Mouse (Mus musculus) CD4-positive, CD25-positive, alpha-beta regulatory T cell, adult 4 months (primary cell): ENCODE results near the gene Syn3. TPM values are rescaled to one million over a fixed set of nuclear protein-coding genes. Genes with fewer than 3 reads are reported as not detected.
"Not testable (repeated sequence)": the region's sequence is repeated elsewhere in the genome, so short reads cannot be mapped to it uniquely, and the experiment has no call there.

Experiments used
- ATAC-seq: one replicate; pipeline ENCODE4 v1.8.0; 2017
- polyA plus RNA-seq, 2 experiments: library from polyadenylated mRNA; unstranded; fragments of 100-300 nt; shearing (Covaris generic); gene quantifications; one replicate each; pipeline ENCODE4 v1.2.1; 2017

The Syn3 gene
- polyA plus RNA-seq, 2 experiments from 2014 or later = 0.22 TPM; not detected in 1

GRCm38 (mm10) chr10:86137589-86138173 lies 361.0 kb downstream of the Syn3 start:
- no peak for ATAC-seq

- ATAC-seq = no peak
Measured at GRCm38 (mm10) chr10:86137106-86137505, 361.6 kb downstream of the Syn3 start.

GRCm38 (mm10) chr10:86136249-86136648 lies 362.4 kb downstream of the Syn3 start:
- ATAC-seq = no peak

- ATAC-seq = no peak
Measured at GRCm38 (mm10) chr10:86134848-86135247, 363.8 kb downstream of the Syn3 start.

GRCm38 (mm10) chr10:86134336-86134735 lies 364.4 kb downstream of the Syn3 start:
- no peak for ATAC-seq

GRCm38 (mm10) chr10:86132420-86132956 lies 366.2 kb downstream of the Syn3 start:
- ATAC-seq = no peak

- no peak for ATAC-seq
Measured at GRCm38 (mm10) chr10:86129046-86129445, 369.6 kb downstream of the Syn3 start.

GRCm38 (mm10) chr10:86126478-86126877 lies 372.2 kb downstream of the Syn3 start:
- ATAC-seq = no peak

GRCm38 (mm10) chr10:86125421-86125820 lies 373.3 kb downstream of the Syn3 start:
- ATAC-seq = no peak

- ATAC-seq = no peak
Measured at GRCm38 (mm10) chr10:86124115-86124514, 374.6 kb downstream of the Syn3 start.

GRCm38 (mm10) chr10:86123224-86123623 lies 375.5 kb downstream of the Syn3 start:
- no peak for ATAC-seq

GRCm38 (mm10) chr10:86122456-86122855 lies 376.2 kb downstream of the Syn3 start:
- ATAC-seq = not testable (repeated sequence)

- no peak for ATAC-seq
Measured at GRCm38 (mm10) chr10:86116268-86116667, 382.4 kb downstream of the Syn3 start.

GRCm38 (mm10) chr10:86114431-86114848 lies 384.3 kb downstream of the Syn3 start:
- no peak for ATAC-seq

- ATAC-seq = no peak
Measured at GRCm38 (mm10) chr10:86108797-86109196, 389.9 kb downstream of the Syn3 start.

- no peak for ATAC-seq
Measured at GRCm38 (mm10) chr10:86107681-86108080, 391.0 kb downstream of the Syn3 start.

- ATAC-seq = no peak
Measured at GRCm38 (mm10) chr10:86103976-86104375, 394.7 kb downstream of the Syn3 start.

- no peak for ATAC-seq
Measured at GRCm38 (mm10) chr10:86100281-86100851, 398.3 kb downstream of the Syn3 start.

GRCm38 (mm10) chr10:86098363-86098762 lies 400.3 kb downstream of the Syn3 start:
- ATAC-seq = no peak

- no peak for ATAC-seq
Measured at GRCm38 (mm10) chr10:86093109-86094035, 405.3 kb downstream of the Syn3 start.

- ATAC-seq = no peak
Measured at GRCm38 (mm10) chr10:86091919-86092318, 406.8 kb downstream of the Syn3 start.

GRCm38 (mm10) chr10:86079921-86080320 lies 418.8 kb downstream of the Syn3 start:
- ATAC-seq = no peak

- no peak for ATAC-seq
Measured at GRCm38 (mm10) chr10:86078761-86079160, 419.9 kb downstream of the Syn3 start.
